8 mouse cellular contexts compared by ENCODE assay signal in genomic region chr17:59281364-59281763, GRCm38 (mm10).
DNase-seq lines count a peak whose midpoint lies in the region; ATAC-seq and TF ChIP-seq lines count a peak whose summit lies in the region.

No protein-coding gene starts in this region.

- H3K4me2 ChIP-seq in lung, embryonic 14.5 days, result no peak overlapping the region

- H3K36me3 ChIP-seq in lung, embryonic 14.5 days (ENCODE audit: insufficient read depth), result no peaks in the 10 kb centered on the region

- no peak for ATAC-seq in lung, embryonic 14.5 days (ENCODE audit: insufficient read depth)

- no peak for TF ChIP-seq POLR2A in lung, adult 2 months (IDR thresholded peaks at IDR 0.05; ENCODE audit: borderline replicate concordance, extremely low read depth, low read depth, low read length)

- no peaks in the 10 kb centered on the region for H3K9me3 ChIP-seq in lung, embryonic 14.5 days (ENCODE audit: low read depth, low read length)

- DNase-seq in adrenal gland, postnatal 10 days, result peak; percentile 2
- DNase-seq in adrenal gland, adult (ENCODE audit: inconsistent age in 2 of 2, low spot score in 1 of 2), result no peak
- DNase-seq in lung, embryonic 14.5 days, result peak; percentile 16
- DNase-seq in lung, postnatal 36 days, result no peak
- peak; percentile 2 for DNase-seq in kidney, postnatal 14 days
- peak; percentile 4 for DNase-seq in right cerebral cortex, postnatal 14 days
- DNase-seq in lung, adult 2 months, result no peak
- DNase-seq in thymus, postnatal 0 days (ENCODE audit: low spot score), result no peak

- 57% methylated on average over 3 of the region's 3 CpGs for WGBS in lung, embryonic 14.5 days
- 60% methylated on average over 3 of the region's 3 CpGs for WGBS in lung, adult 2 months

- no peaks in the 10 kb centered on the region for H3K27me3 ChIP-seq in lung, embryonic 14.5 days (ENCODE audit: insufficient read depth, low read length)

- H3K4me1 ChIP-seq in lung, embryonic 14.5 days (ENCODE audit: insufficient read depth), result no peaks in the 10 kb centered on the region
- H3K4me1 ChIP-seq in lung, adult 2 months (ENCODE audit: control insufficient read depth, insufficient read depth, low read length), result no peaks in the 10 kb centered on the region

- H3K9ac ChIP-seq in lung, embryonic 14.5 days, result no peak overlapping the region

- peak; percentile 56 for TF ChIP-seq CTCF in lung, embryonic 14.5 days (IDR thresholded peaks at IDR 0.05; ENCODE audit: low read depth)
- no peak for TF ChIP-seq CTCF in lung, adult 2 months (IDR thresholded peaks at IDR 0.05; ENCODE audit: insufficient read depth, low read length)

- H3K4me3 ChIP-seq in lung, embryonic 14.5 days (ENCODE audit: low read depth, low read length), result no peak overlapping the region
- H3K4me3 ChIP-seq in lung, adult 2 months (replicated peaks; ENCODE audit: extremely low read depth, low read depth, low read length), result no peak overlapping the region

- H3K27ac ChIP-seq in lung, embryonic 14.5 days (ENCODE audit: low read depth), result no peak overlapping the region

Comparison
In these comparisons a context has a peak if more than half of its experiments do, and no peak if none do; other contexts are left out.
1. DNase-seq: peak in adrenal gland, postnatal 10 days (single experiment), lung, embryonic 14.5 days (single experiment), kidney, postnatal 14 days (single experiment) and right cerebral cortex, postnatal 14 days (single experiment); none in adrenal gland, adult (0 of 2), lung, postnatal 36 days (single experiment), lung, adult 2 months (single experiment) and thymus, postnatal 0 days (single experiment).